Mouse (Mus musculus) hindbrain, embryonic 10.5 days (tissue): ENCODE measurements around the gene Fam166a. TPM values are rescaled to one million over a fixed set of nuclear protein-coding genes. Genes with fewer than 3 reads are reported as not detected.

ENCODE experiments used
- DNase-seq: peaks from one replicate; pipeline ENCODE4 v3.0.0-alpha.2; 2017; ENCODE audit warnings: low spot score
- H3K27ac ChIP-seq: fragments of 300-500 bp; sonication (generic); 2 replicates; pipeline ENCODE4 v1.5.1; 2016; ENCODE audit warnings: mild to moderate bottlenecking, moderate library complexity
- H3K27me3 ChIP-seq: fragments of 300-500 bp; sonication (generic); 2 replicates; pipeline ENCODE4 v1.6.1; 2016; ENCODE audit warnings: mild to moderate bottlenecking; ENCODE audit not compliant: poor library complexity, insufficient read depth, severe bottlenecking
- H3K36me3 ChIP-seq: fragments of 300-500 bp; sonication (generic); 2 replicates; pipeline ENCODE4 v1.6.1; 2016; ENCODE audit warnings: mild to moderate bottlenecking, moderate library complexity
- H3K4me1 ChIP-seq: fragments of 300-500 bp; sonication (generic); replicated peaks from 2 replicates; pipeline ENCODE4 v1.6.1; 2016; ENCODE audit warnings: mild to moderate bottlenecking
- H3K4me3 ChIP-seq: fragments of 300-500 bp; sonication (generic); 2 replicates; pipeline ENCODE4 v1.5.1; 2016; ENCODE audit warnings: mild to moderate bottlenecking, moderate library complexity
- H3K9me3 ChIP-seq: fragments of 300-500 bp; sonication (generic); 2 replicates; pipeline ENCODE4 v1.6.1; 2016; ENCODE audit warnings: mild to moderate bottlenecking, moderate library complexity
- WGBS: fragments of 180-500 bp; shearing (Covaris S2); methylation state at CpG from one replicate; pipeline ENCODE4 v1.1.7; 2016; 5-methylcytosine and 5-hydroxymethylcytosine counted together
- polyA plus RNA-seq: library from polyadenylated mRNA; unstranded; fragments of >200 nt; fragmentation: Nextera tagmentation; extraction: Ambion mirVana; gene quantifications from 2 replicates; pipeline ENCODE4 v1.2.1, GENCODE M21; 2016

The Fam166a gene
- polyA plus RNA-seq, 1 experiment from 2014 or later = not detected

DNA sequence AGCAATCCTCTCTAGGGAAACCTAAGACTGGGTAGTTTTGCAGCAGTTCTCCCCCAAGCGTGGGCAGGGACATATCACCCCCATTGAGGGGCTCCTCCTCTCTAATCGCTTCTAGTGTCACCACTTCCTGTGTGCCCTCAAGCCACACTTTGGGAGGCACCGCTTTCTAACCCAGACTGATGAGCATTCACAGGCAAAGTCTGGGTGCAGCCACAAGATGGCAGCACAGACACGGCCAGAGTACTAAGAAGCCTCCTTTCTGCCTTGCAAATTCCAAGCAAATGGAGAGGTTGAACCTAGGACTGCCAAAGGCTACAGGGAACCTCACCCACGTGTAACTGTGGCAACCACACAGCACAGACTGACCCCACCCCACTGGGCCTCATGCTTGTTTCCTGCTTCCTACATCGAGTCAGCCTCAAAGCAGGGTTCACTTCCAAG is 25.2 kb upstream of the Fam166a start:
- Histone ChIP-seq H3K9me3 (no peaks in the 10 kb centered on the region), H3K36me3 (peaks cover 2% of the 10 kb centered on the region), H3K27ac (peak overlapping the region; percentile 64), H3K4me3 (peak overlapping the region; percentile 24), H3K27me3 (peaks cover 43% of the 10 kb centered on the region), H3K4me1 (peaks cover 34% of the 10 kb centered on the region)
- peak; percentile 86 for DNase-seq
- WGBS = 3% methylated on average over 6 of the region's 6 CpGs

GRCm38 (mm10) chr2:25194006-25194405 is 24.5 kb upstream of the Fam166a start:
- Histone ChIP-seq H3K4me1 (peaks cover 34% of the 10 kb centered on the region), H3K27ac (no peak overlapping the region), H3K27me3 (peaks cover 43% of the 10 kb centered on the region), H3K36me3 (peaks cover 8% of the 10 kb centered on the region), H3K4me3 (no peak overlapping the region), H3K9me3 (no peaks in the 10 kb centered on the region)
- DNase-seq = no peak
- WGBS = 77% methylated on average over 5 of the region's 5 CpGs

GRCm38 (mm10) chr2:25194486-25195171 is 23.9 kb upstream of the Fam166a start:
- Histone ChIP-seq H3K36me3 (peaks cover 14% of the 10 kb centered on the region), H3K27ac (no peak overlapping the region), H3K4me1 (peaks cover 34% of the 10 kb centered on the region), H3K9me3 (no peaks in the 10 kb centered on the region), H3K4me3 (peak overlapping the region; percentile 38; the same call in 1 of the 2 replicates), H3K27me3 (peaks cover 43% of the 10 kb centered on the region)
- DNase-seq = no peak
- 87% methylated on average over 17 of the region's 17 CpGs for WGBS

DNA sequence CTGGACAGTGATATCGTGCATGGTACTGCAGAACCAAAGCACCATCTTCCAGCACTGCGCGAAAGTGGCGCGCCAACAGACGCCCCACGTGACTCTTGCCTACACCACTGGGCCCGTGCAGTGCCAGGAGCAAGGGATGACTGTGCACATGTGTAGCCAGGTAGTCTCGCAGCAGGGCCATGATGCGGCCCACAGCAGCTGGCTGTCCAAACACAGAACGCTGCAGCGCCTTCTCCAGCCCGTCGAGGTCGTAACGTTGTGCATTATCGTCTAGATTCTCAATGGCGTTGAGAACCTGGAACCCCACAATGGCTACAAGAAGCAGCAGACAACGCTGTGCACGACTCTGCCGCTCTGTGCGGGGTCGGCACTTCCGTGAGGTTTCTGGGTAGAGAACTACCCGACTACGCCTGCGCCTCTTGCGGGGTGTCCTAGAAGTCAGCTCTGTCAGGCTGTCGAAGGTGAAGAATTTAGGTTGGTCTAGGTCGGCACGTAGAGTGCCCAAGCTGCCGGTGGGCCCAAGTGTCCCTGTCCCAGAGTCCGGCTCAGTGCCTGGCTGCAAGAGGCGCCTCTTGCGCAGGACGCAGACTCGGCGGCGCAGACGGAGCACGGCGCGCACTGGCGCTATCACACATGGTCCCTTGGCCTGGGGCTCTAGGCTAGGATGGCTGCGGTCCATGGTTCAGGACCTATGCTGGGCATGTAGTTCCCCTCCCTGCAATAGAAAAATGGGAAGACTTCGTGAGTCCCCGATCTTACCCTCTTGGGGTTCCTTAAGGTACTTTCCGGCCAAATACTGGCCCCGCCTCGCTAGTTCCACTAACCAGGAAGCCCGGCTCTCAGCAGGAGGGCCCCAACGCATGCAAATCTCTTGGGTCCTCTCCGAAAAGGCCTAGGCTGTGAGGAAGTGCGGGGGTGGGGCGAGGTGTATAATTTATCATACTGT is 23.1 kb upstream of the Fam166a start:
- Histone ChIP-seq H3K4me1 (peaks cover 34% of the 10 kb centered on the region), H3K27me3 (peaks cover 43% of the 10 kb centered on the region), H3K36me3 (peaks cover 23% of the 10 kb centered on the region), H3K4me3 (peak overlapping the region; percentile 38), H3K27ac (no peak overlapping the region; the same call in 1 of the 2 replicates), H3K9me3 (no peaks in the 10 kb centered on the region)
- no peak for DNase-seq
- 20% methylated on average over 55 of the region's 55 CpGs for WGBS

- peaks cover 34% of the 10 kb centered on the region for H3K4me1 ChIP-seq
- no peaks in the 10 kb centered on the region for H3K9me3 ChIP-seq
- peaks cover 31% of the 10 kb centered on the region for H3K36me3 ChIP-seq
- no peak for DNase-seq
- peak within 1 kb of the TSS; percentile 38 for H3K4me3 ChIP-seq
- no peak within 1 kb of the TSS; the same call in 1 of the 2 replicates for H3K27ac ChIP-seq
- WGBS = 14% methylated on average over 8 of the region's 8 CpGs
- peaks cover 43% of the 10 kb centered on the region for H3K27me3 ChIP-seq
Measured at GRCm38 (mm10) chr2:25196172-25196954, 22.2 kb upstream of the Fam166a start, which contains the start of gene Tor4a. Gene Tor4a, minus strand, starts transcription at chr2:25196886.

- H3K9me3 ChIP-seq = no peaks in the 10 kb centered on the region
- DNase-seq = no peak
- H3K27me3 ChIP-seq = peaks cover 43% of the 10 kb centered on the region
- H3K4me1 ChIP-seq = peaks cover 34% of the 10 kb centered on the region
- 29% methylated on average over 2 of the region's 2 CpGs for WGBS
- peaks cover 40% of the 10 kb centered on the region for H3K36me3 ChIP-seq
- H3K4me3 ChIP-seq = no peak overlapping the region
- H3K27ac ChIP-seq = no peak overlapping the region
Measured at GRCm38 (mm10) chr2:25197191-25197590, 21.4 kb upstream of the Fam166a start.

- peaks cover 43% of the 10 kb centered on the region for H3K27me3 ChIP-seq
- DNase-seq = no peak
- H3K4me1 ChIP-seq = peaks cover 34% of the 10 kb centered on the region
- H3K9me3 ChIP-seq = no peaks in the 10 kb centered on the region
- H3K27ac ChIP-seq = no peak overlapping the region
- H3K4me3 ChIP-seq = no peak overlapping the region
- peaks cover 47% of the 10 kb centered on the region for H3K36me3 ChIP-seq
Measured at GRCm38 (mm10) chr2:25197946-25198345, 20.6 kb upstream of the Fam166a start.

DNA sequence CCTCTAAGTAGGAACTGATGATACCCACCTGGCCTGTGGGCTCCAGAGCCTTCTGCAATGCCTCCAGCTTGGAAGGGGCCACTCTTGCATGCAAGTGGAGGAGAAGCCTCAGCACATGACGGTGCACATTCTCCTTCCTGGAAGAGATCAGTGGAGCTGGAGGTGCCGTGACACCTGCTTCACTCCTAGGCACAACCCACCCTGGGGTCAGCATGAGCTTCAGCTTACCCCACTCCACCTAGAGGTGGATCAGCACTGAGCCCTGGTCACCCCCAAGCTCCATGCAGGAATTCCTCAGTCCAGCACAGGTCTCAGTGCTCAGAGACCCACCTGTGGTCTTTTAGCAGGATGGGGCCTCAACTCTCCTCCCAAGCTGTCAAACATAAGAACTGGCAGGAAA is 17.9 kb upstream of the Fam166a start:
- H3K27ac ChIP-seq = no peak overlapping the region
- H3K4me3 ChIP-seq = no peak overlapping the region
- H3K27me3 ChIP-seq = peaks cover 21% of the 10 kb centered on the region
- peaks cover 74% of the 10 kb centered on the region for H3K36me3 ChIP-seq
- no peaks in the 10 kb centered on the region for H3K9me3 ChIP-seq
- WGBS = 97% methylated on average over 2 of the region's 2 CpGs
- no peak for DNase-seq
- H3K4me1 ChIP-seq = peaks cover 17% of the 10 kb centered on the region

DNA sequence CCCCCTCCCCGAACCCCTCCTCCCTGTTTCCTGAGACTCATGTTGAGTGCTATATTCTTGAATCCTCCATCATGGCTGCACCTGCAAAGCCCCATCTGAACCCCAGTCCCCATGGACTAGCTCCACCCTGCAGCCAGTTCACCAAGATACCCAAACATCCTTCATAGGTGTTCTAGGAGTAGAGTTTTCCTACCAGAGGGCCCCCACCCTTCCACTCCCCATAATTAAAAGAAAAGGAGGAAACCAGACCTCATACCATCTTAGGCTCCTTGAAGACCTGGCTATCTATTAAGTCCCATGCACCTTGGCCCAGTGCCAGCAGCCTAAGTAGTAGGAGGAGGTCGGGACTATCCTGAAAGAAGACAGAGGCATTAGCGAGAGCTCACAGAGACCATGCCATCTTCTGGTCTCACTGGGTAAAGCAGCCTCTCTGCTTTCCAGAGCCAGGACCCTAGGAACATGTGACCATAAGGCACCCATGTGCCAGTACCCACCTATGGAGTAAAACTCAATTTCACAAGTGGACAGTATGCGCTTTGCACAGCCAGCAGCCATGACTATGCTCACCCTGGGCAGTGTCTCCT is 14.8 kb upstream of the Fam166a start:
- no peaks in the 10 kb centered on the region for H3K9me3 ChIP-seq

DNA sequence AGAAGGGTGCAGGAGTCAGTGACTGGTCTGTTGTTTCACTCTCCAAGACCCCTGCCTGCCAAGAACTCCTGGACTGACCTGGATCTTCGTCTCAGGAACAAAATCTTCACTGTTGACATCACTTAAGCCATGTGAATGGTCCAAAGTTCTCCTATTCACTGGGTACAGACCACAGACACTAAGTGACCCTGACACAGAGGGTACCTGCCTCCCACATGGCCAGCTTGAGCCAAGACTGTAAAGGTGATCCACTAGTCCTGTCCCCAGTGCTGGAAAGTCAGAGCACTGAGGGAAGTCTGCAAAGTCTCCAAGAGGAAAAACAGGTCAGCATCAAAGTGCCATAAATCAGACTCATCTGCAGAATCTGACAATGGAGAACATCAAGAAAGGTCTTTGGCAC is 11.0 kb upstream of the Fam166a start:
- Histone ChIP-seq H3K9me3 (no peaks in the 10 kb centered on the region), H3K27me3 (peaks cover 5% of the 10 kb centered on the region; the same call in 1 of the 2 replicates), H3K4me3 (no peak overlapping the region), H3K27ac (no peak overlapping the region), H3K4me1 (peaks cover 24% of the 10 kb centered on the region), H3K36me3 (peaks cover 67% of the 10 kb centered on the region)
- DNase-seq = no peak
- WGBS = 85% methylated on average over 1 of the region's 1 CpGs

More for the DNA sequence above, 14.8 kb upstream of the Fam166a start:
- Histone ChIP-seq H3K4me1 (peaks cover under 1% of the 10 kb centered on the region; the same call in 1 of the 2 replicates), H3K4me3 (no peak overlapping the region), H3K36me3 (peaks cover 99% of the 10 kb centered on the region), H3K27me3 (no peaks in the 10 kb centered on the region), H3K27ac (no peak overlapping the region)
- no peak for DNase-seq
- 79% methylated on average over 4 of the region's 4 CpGs for WGBS

DNA sequence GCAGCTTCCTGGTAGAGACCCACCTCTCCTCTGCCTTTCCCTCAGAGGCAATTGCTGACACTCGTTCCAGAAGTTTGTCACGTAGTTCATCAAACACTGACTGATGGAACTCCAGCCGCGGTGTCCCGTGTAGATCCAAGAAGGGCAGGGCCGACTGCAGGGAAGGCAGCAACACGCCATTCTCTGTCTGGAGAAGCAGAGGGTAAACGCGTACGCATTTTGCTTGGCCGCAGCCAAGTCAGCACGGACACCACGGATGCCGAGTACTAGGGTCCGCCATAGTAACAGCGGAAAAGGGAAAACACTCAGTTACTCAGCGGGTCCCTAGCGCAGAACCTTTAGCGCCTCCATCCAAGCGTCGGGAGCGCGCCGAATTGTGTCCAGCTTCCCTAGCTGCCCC is 7.9 kb upstream of the Fam166a start:
- no peaks in the 10 kb centered on the region for H3K9me3 ChIP-seq
- peak overlapping the region; percentile 99 for H3K27ac ChIP-seq
- peaks cover 18% of the 10 kb centered on the region; the same call in 1 of the 2 replicates for H3K27me3 ChIP-seq
- H3K36me3 ChIP-seq = peaks cover 36% of the 10 kb centered on the region
- peak overlapping the region; percentile 93 for H3K4me3 ChIP-seq
- WGBS = under 1% methylated on average over 24 of the region's 24 CpGs
- H3K4me1 ChIP-seq = peaks cover 27% of the 10 kb centered on the region
- DNase-seq = no peak

DNA sequence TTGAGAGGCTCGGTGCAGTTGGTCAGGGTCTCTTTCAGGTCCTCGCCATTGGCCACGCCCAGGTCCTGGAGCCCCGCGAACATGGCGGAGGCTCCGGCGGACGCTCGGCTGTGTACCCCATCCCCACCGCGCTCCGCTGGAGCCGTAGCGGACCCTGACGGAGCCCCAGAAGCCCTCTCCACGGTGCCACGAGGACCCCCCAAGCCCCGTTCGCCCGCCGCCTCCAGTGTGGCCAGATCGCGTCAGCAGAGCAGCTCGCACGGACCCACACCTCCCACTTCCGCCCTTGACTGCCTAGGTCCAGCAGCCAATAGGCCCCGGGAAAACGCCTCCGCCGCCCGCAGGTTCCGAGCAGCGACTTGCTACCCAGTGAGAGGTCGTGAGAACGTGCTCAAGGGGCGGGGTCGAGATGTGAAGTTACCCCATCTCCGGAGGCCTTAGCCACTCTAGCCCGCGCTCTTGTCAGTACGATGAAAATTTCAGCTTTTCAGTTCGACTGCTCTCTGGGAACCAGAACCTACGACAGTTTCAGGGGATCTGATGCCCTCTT is 7.3 kb upstream of the Fam166a start, which contains the start of gene Nelfb:
Gene Nelfb, minus strand, starts transcription at position 369 of the 550 bp plus-strand sequence.
- Histone ChIP-seq H3K36me3 (peaks cover 31% of the 10 kb centered on the region), H3K4me3 (peak within 1 kb of the TSS; percentile 93), H3K4me1 (peaks cover 27% of the 10 kb centered on the region), H3K9me3 (no peaks in the 10 kb centered on the region), H3K27me3 (peaks cover 18% of the 10 kb centered on the region; the same call in 1 of the 2 replicates), H3K27ac (peak within 1 kb of the TSS; percentile 99)
- WGBS = under 1% methylated on average over 44 of the region's 44 CpGs
- DNase-seq = peak; percentile 94
